ENCODE assay signal across 8 mouse cellular contexts in genomic region chr10:60373937-60374578, GRCm38 (mm10). TPM values are rescaled to one million over a fixed set of nuclear protein-coding genes. Genes with fewer than 3 reads are reported as not detected.
DNase-seq lines count a peak whose midpoint lies in the region; ATAC-seq and TF ChIP-seq lines count a peak whose summit lies in the region.

No protein-coding gene starts in this region.

- H3K36me3 ChIP-seq in hindbrain, embryonic 15.5 days = no peaks in the 10 kb centered on the region
- no peaks in the 10 kb centered on the region for H3K36me3 ChIP-seq in hindbrain, embryonic 13.5 days
- H3K36me3 ChIP-seq in kidney, embryonic 15.5 days = no peaks in the 10 kb centered on the region
- no peaks in the 10 kb centered on the region for H3K36me3 ChIP-seq in myocyte (ENCODE audit: control insufficient read depth, insufficient read depth)

- 0 out of 2 replicates have a peak, but pooled peaks have one; percentile 21 for ATAC-seq in hindbrain, embryonic 15.5 days (ENCODE audit: low FRiP score, low read depth)
- ATAC-seq in hindbrain, embryonic 13.5 days (ENCODE audit: low FRiP score) = no peak
- peak; percentile 45; the same call in 1 of the 2 replicates for ATAC-seq in kidney, embryonic 15.5 days (replicated peaks; ENCODE audit: low FRiP score)

- no peak overlapping the region for H3K27ac ChIP-seq in hindbrain, embryonic 15.5 days (replicated peaks)
- H3K27ac ChIP-seq in hindbrain, embryonic 13.5 days = no peak overlapping the region
- H3K27ac ChIP-seq in kidney, embryonic 15.5 days = peak overlapping the region; percentile 54

- WGBS in hindbrain, embryonic 15.5 days = 68% methylated on average over 8 of the region's 8 CpGs
- WGBS in hindbrain, embryonic 13.5 days = 66% methylated on average over 8 of the region's 8 CpGs
- WGBS in kidney, embryonic 15.5 days = 48% methylated on average over 8 of the region's 8 CpGs

- no peaks in the 10 kb centered on the region for H3K79me2 ChIP-seq in myocyte (ENCODE audit: control insufficient read depth, insufficient read depth)

- no peak overlapping the region for H3K9ac ChIP-seq in hindbrain, embryonic 15.5 days
- H3K9ac ChIP-seq in hindbrain, embryonic 13.5 days = no peak overlapping the region
- H3K9ac ChIP-seq in kidney, embryonic 15.5 days = no peak overlapping the region

- no peak overlapping the region for H3ac ChIP-seq in myocyte (ENCODE audit: control insufficient read depth, insufficient read length)

- no peak overlapping the region for H3K4me3 ChIP-seq in hindbrain, embryonic 15.5 days
- no peak overlapping the region for H3K4me3 ChIP-seq in hindbrain, embryonic 13.5 days
- no peak overlapping the region for H3K4me3 ChIP-seq in kidney, embryonic 15.5 days (replicated peaks)
- H3K4me3 ChIP-seq in myocyte = no peak overlapping the region

- H3K4me2 ChIP-seq in hindbrain, embryonic 15.5 days = no peak overlapping the region
- H3K4me2 ChIP-seq in hindbrain, embryonic 13.5 days = no peak overlapping the region
- H3K4me2 ChIP-seq in kidney, embryonic 15.5 days = no peak overlapping the region
- H3K4me2 ChIP-seq in myocyte (ENCODE audit: low read depth) = peak overlapping the region; percentile 36

- peaks cover 6% of the 10 kb centered on the region; the same call in 1 of the 2 replicates for H3K4me1 ChIP-seq in hindbrain, embryonic 15.5 days (replicated peaks)
- H3K4me1 ChIP-seq in hindbrain, embryonic 13.5 days (replicated peaks) = peaks cover 4% of the 10 kb centered on the region; the same call in 1 of the 2 replicates
- H3K4me1 ChIP-seq in kidney, embryonic 15.5 days = peaks cover 14% of the 10 kb centered on the region

- H3K9me3 ChIP-seq in hindbrain, embryonic 15.5 days = no peaks in the 10 kb centered on the region
- no peaks in the 10 kb centered on the region for H3K9me3 ChIP-seq in hindbrain, embryonic 13.5 days
- no peaks in the 10 kb centered on the region for H3K9me3 ChIP-seq in kidney, embryonic 15.5 days (replicated peaks)

- peak; percentile 50 for DNase-seq in gastrocnemius, postnatal 25 days
- DNase-seq in layer of hippocampus, adult 11-12 months (ENCODE audit: low spot score) = no peak
- DNase-seq in natural killer cell, adult 2 months (ENCODE audit: low spot score in 2 of 2) = no peak
- no peak for DNase-seq in cerebellum, adult 11 months

- no peak for TF ChIP-seq POLR2A in myocyte (IDR thresholded peaks at IDR 0.05; ENCODE audit: insufficient read length, low read depth)

- H3K27me3 ChIP-seq in hindbrain, embryonic 15.5 days = no peaks in the 10 kb centered on the region
- no peaks in the 10 kb centered on the region for H3K27me3 ChIP-seq in hindbrain, embryonic 13.5 days
- H3K27me3 ChIP-seq in kidney, embryonic 15.5 days = no peaks in the 10 kb centered on the region
- no peaks in the 10 kb centered on the region for H3K27me3 ChIP-seq in myocyte (ENCODE audit: control insufficient read depth, insufficient read depth, insufficient read length)

TF ChIP-seq in myocyte, 11 proteins besides CTCF, POLR2A, EP300 and RAD21:
- TF ChIP-seq MYOD1 (IDR thresholded peaks at IDR 0.05; ENCODE audit: control insufficient read depth in 1 of 3, insufficient read length in 2 of 3, low read depth in 2 of 3) (peak; percentile 61 to 93 (median 92)), TCF12 (IDR thresholded peaks at IDR 0.05; ENCODE audit: insufficient read depth, poor library complexity, severe bottlenecking) (peak; percentile 20), SRF (IDR thresholded peaks at IDR 0.05; ENCODE audit: control insufficient read depth, insufficient read length, low read depth) (no peak), REST (IDR thresholded peaks at IDR 0.05; ENCODE audit: insufficient read depth, insufficient read length) (no peak), MYOG (IDR thresholded peaks at IDR 0.05; ENCODE audit: control insufficient read depth in 1 of 3, insufficient read depth in 1 of 3, insufficient read length in 2 of 3, low read depth in 2 of 3) (peak; percentile 61 to 92 (median 83)), TCF3 (IDR thresholded peaks at IDR 0.05; ENCODE audit: insufficient read length, low read depth) (peak; percentile 71)

RNA-seq across cellular contexts. Expression of gene Gm17455, which starts 25.5 kb away (rescaled TPM):
- polyA plus RNA-seq in hindbrain, embryonic 15.5 days (2015; fragmentation: Nextera tagmentation; extraction: Ambion mirVana) = 11.7 and 16.8 TPM in 2 replicates
- 9.3 and 13.2 TPM in 2 replicates for polyA plus RNA-seq in hindbrain, embryonic 13.5 days (2015; fragmentation: Nextera tagmentation; extraction: Ambion mirVana)
- total RNA-seq in gastrocnemius, postnatal 25 days (2021) = not detected
- 0.62 and 0.88 TPM in 2 replicates for polyA plus RNA-seq in kidney, embryonic 15.5 days (2015; fragmentation: Nextera tagmentation; extraction: Ambion mirVana)
- 20.5 TPM for polyA plus RNA-seq in myocyte (2012; fragmentation: generic; extraction: Trizol)

RNA-seq across cellular contexts. Expression of gene Vsir, which starts 27.4 kb away (rescaled TPM):
- 2.5 and 3.2 TPM in 2 replicates for polyA plus RNA-seq in hindbrain, embryonic 15.5 days (2015; fragmentation: Nextera tagmentation; extraction: Ambion mirVana)
- polyA plus RNA-seq in hindbrain, embryonic 13.5 days (2015; fragmentation: Nextera tagmentation; extraction: Ambion mirVana) = 2.2 and 2.3 TPM in 2 replicates
- total RNA-seq in gastrocnemius, postnatal 25 days (2021) = 1 to 10 TPM; 7.0 to 7.4 TPM
- polyA plus RNA-seq in kidney, embryonic 15.5 days (2015; fragmentation: Nextera tagmentation; extraction: Ambion mirVana) = 3.9 and 4.2 TPM in 2 replicates
- 5.3 TPM for polyA plus RNA-seq in myocyte (2012; fragmentation: generic; extraction: Trizol)
